Mouse (Mus musculus) neural tube, embryonic 10.5 days (tissue): ENCODE results near the gene Adam21.
"Not testable (repeated sequence)": the region's sequence is repeated elsewhere in the genome, so short reads cannot be mapped to it uniquely, and the experiment has no call there.

Experiments used
- DNase-seq: peaks from one replicate; pipeline ENCODE4 v3.0.0-alpha.2; 2017; ENCODE audit warnings: low spot score; ENCODE audit errors: extremely low spot score

Gene Adam21

GRCm38 (mm10) chr12:81568374-81568773, at the start of gene Adam21:
Gene Adam21 (minus strand): TSS chr12:81568474.
- no peak for DNase-seq

- DNase-seq, result no peak
These were observed 48.7 kb upstream of the Adam21 start for GRCm38 (mm10) chr12:81616980-81617379.

- DNase-seq, result no peak
These were observed 47.5 kb upstream of the Adam21 start for GRCm38 (mm10) chr12:81615807-81616206.

GRCm38 (mm10) chr12:81609445-81609844, 41.2 kb upstream of the Adam21 start:
- DNase-seq, result no peak

- DNase-seq, result no peak
These were observed 36.9 kb upstream of the Adam21 start for GRCm38 (mm10) chr12:81604995-81605784.

- no peak for DNase-seq
These were observed 28.4 kb upstream of the Adam21 start for GRCm38 (mm10) chr12:81596547-81597262.

- DNase-seq, result peak; percentile 97
These were observed 26.8 kb upstream of the Adam21 start, which contains the start of gene Med6 for GRCm38 (mm10) chr12:81594902-81595671. Gene Med6 (minus strand): TSS chr12:81595008.

- no peak for DNase-seq
These were observed 343 bp downstream of the Adam21 start for GRCm38 (mm10) chr12:81567931-81568330.

GRCm38 (mm10) chr12:81564173-81564572, 4.1 kb downstream of the Adam21 start:
- DNase-seq, result no peak

GRCm38 (mm10) chr12:81549286-81549685, 19.0 kb downstream of the Adam21 start:
- no peak for DNase-seq

GRCm38 (mm10) chr12:81547163-81547562, 21.1 kb downstream of the Adam21 start:
- DNase-seq, result no peak

- DNase-seq, result no peak
These were observed 35.2 kb downstream of the Adam21 start for GRCm38 (mm10) chr12:81533029-81533419.

GRCm38 (mm10) chr12:81532316-81533028, 35.8 kb downstream of the Adam21 start, which contains the start of the genes Gm20498 and Synj2bp:
Gene Gm20498 (minus strand): TSS chr12:81532905.
Gene Synj2bp (minus strand): TSS chr12:81532911.
- peak; percentile 87 for DNase-seq

GRCm38 (mm10) chr12:81530587-81530986, 37.7 kb downstream of the Adam21 start:
- not testable (repeated sequence) for DNase-seq
